Comparison of ENCODE assay signal across 8 mouse cellular contexts in genomic region chr17:47628851-47629676, GRCm38 (mm10). TPM values are rescaled to one million over a fixed set of nuclear protein-coding genes. Genes with fewer than 3 reads are reported as not detected.
DNase-seq lines count a peak whose midpoint lies in the region; TF ChIP-seq lines count a peak whose summit lies in the region.

No protein-coding gene starts in this region.

- TF ChIP-seq CTCF in gastrocnemius, adult 2 months (IDR thresholded peaks at IDR 0.05), result no peak

- DNase-seq in WW6 (ENCODE audit: low read depth, low spot score), result peak; percentile 90
- DNase-seq in cerebellum, postnatal 4 days (ENCODE audit: low spot score in 2 of 2), result peak; percentile 88 to 95
- peak; percentile 97 for DNase-seq in gastrocnemius, adult 2 months
- DNase-seq in hindlimb bud, embryonic 11.5 days (ENCODE audit: extremely low spot score, low read depth, low spot score), result peak; percentile 57
- DNase-seq in left cerebral cortex, adult 8-10 months (ENCODE audit: low spot score in 2 of 2), result peak; percentile 80 to 93
- DNase-seq in right cerebral cortex, postnatal 10 days (ENCODE audit: low spot score in 2 of 2), result peak; percentile 96 to 97
- DNase-seq in urinary bladder, postnatal 25 days (ENCODE audit: low spot score), result peak; percentile 91

- H3K27ac ChIP-seq in gastrocnemius, adult 2 months, result peak overlapping the region; percentile 97

- no peaks in the 10 kb centered on the region for H3K9me3 ChIP-seq in megakaryocyte, embryonic 14.5 days

- intact Hi-C loops in gastrocnemius, adult 2 months (cut with DNase I), result no loop called here

- peaks cover 29% of the 10 kb centered on the region for H3K36me3 ChIP-seq in megakaryocyte, embryonic 14.5 days (replicated peaks; ENCODE audit: low read length)

- peaks cover 34% of the 10 kb centered on the region for H3K4me1 ChIP-seq in megakaryocyte, embryonic 14.5 days

- H3K27me3 ChIP-seq in megakaryocyte, embryonic 14.5 days (replicated peaks), result no peaks in the 10 kb centered on the region

- H3K4me3 ChIP-seq in gastrocnemius, adult 2 months, result peak overlapping the region; percentile 86
- peak overlapping the region; percentile 94 for H3K4me3 ChIP-seq in megakaryocyte, embryonic 14.5 days (replicated peaks)

RNA-seq across cellular contexts. Expression of gene Usp49, which starts 1.4 kb away (rescaled TPM):
- 1 to 10 TPM; 3.1 to 4.5 TPM for total RNA-seq in gastrocnemius, adult 2 months (2021)
- 10 to 100 TPM; 10.2 to 13.4 (median 11.6) TPM for total RNA-seq in left cerebral cortex, adult 8-10 months (2022)
- polyA plus RNA-seq in megakaryocyte, embryonic 14.5 days (2012; ENCODE audit: insufficient read depth, low replicate concordance), result 1.2 and 3.7 TPM in 2 replicates

RNA-seq across cellular contexts. Expression of gene Gm20517, which starts 17.7 kb away (rescaled TPM):
- total RNA-seq in gastrocnemius, adult 2 months (2021), result 1 to 10 TPM in 1 of 2 experiments, under 1 TPM in 1; 0.82 to 2.4 TPM
- total RNA-seq in left cerebral cortex, adult 8-10 months (2022), result 1 to 10 TPM; 3.8 to 9.6 (median 6.6) TPM
- 0.29 and 0.81 TPM in 2 replicates for polyA plus RNA-seq in megakaryocyte, embryonic 14.5 days (2012; ENCODE audit: insufficient read depth, low replicate concordance)

RNA-seq across cellular contexts. Expression of gene Med20, which starts 17.7 kb away (rescaled TPM):
- total RNA-seq in gastrocnemius, adult 2 months (2021), result 10 to 100 TPM; 17.9 to 18.3 TPM
- total RNA-seq in left cerebral cortex, adult 8-10 months (2022), result 10 to 100 TPM; 26.3 to 34.7 (median 27.2) TPM
- polyA plus RNA-seq in megakaryocyte, embryonic 14.5 days (2012; ENCODE audit: insufficient read depth, low replicate concordance), result 2.3 TPM in 1 of 2 replicates, not detected in the other

RNA-seq across cellular contexts. Expression of gene Bysl, which starts 17.8 kb away (rescaled TPM):
- 10 to 100 TPM; 14.2 to 16.0 TPM for total RNA-seq in gastrocnemius, adult 2 months (2021)
- total RNA-seq in left cerebral cortex, adult 8-10 months (2022), result 10 to 100 TPM; 15.7 to 19.0 (median 17.1) TPM
- polyA plus RNA-seq in megakaryocyte, embryonic 14.5 days (2012; ENCODE audit: insufficient read depth, low replicate concordance), result 7.8 and 17.7 TPM in 2 replicates

RNA-seq across cellular contexts. Expression of gene Tomm6, which starts 59.1 kb away (rescaled TPM):
- 100 to 1,000 TPM; 125 TPM for total RNA-seq in gastrocnemius, adult 2 months (2021)
- 100 to 1,000 TPM; 191 to 212 (median 201) TPM for total RNA-seq in left cerebral cortex, adult 8-10 months (2022)
- polyA plus RNA-seq in megakaryocyte, embryonic 14.5 days (2012; ENCODE audit: insufficient read depth, low replicate concordance), result 37.0 and 347 TPM in 2 replicates

Comparison
In these comparisons a context has a peak if more than half of its experiments do, and no peak if none do; other contexts are left out.
1. Peak in every context shown above with its lines: DNase-seq, H3K4me3 ChIP-seq and H3K27ac ChIP-seq.